Mouse (Mus musculus) heart, embryonic 14.5 days (tissue): ENCODE data around the gene Sat2. TPM values are rescaled to one million over a fixed set of nuclear protein-coding genes. Genes with fewer than 3 reads are reported as not detected.

ENCODE experiments used
- ATAC-seq: fragments of 200-750 bp; cut with Nextera tagmentation; 2 replicates; pipeline ENCODE4 v1.8.0; 2017; ENCODE audit warnings: low read depth, moderate TSS enrichment; ENCODE audit not compliant: insufficient number of reproducible peaks, insufficient read depth, low FRiP score
- H3K27ac ChIP-seq, 2 experiments: fragments of 200-500 bp in 1 of 2; fragments of 300-500 bp in 1 of 2; sonication (generic) in 1 of 2; replicated peaks in 1 of 2; 2 replicates each; pipeline ENCODE4 v1.5.1; 2012 to 2014; ENCODE audit warnings: low read depth in 2 of 2, low read length in 2 of 2, control low read depth in 1 of 2, mild to moderate bottlenecking in 1 of 2, mixed read lengths in 1 of 2; ENCODE audit not compliant: control insufficient read depth in 1 of 2, insufficient read depth in 1 of 2
- H3K27me3 ChIP-seq: fragments of 300-500 bp; sonication (generic); 2 replicates; pipeline ENCODE4 v1.6.1; 2014; ENCODE audit warnings: mild to moderate bottlenecking, low read length, control low read depth; ENCODE audit not compliant: control insufficient read depth, insufficient read depth
- H3K36me3 ChIP-seq: fragments of 300-500 bp; sonication (generic); 2 replicates; pipeline ENCODE4 v1.6.1; 2014; ENCODE audit warnings: mild to moderate bottlenecking, control low read depth, low read length, mixed read lengths; ENCODE audit not compliant: control insufficient read depth, insufficient read depth
- H3K4me1 ChIP-seq, 2 experiments: fragments of 200-500 bp in 1 of 2; fragments of 300-500 bp in 1 of 2; sonication (generic) in 1 of 2; 2 replicates each; pipeline ENCODE4 v1.6.1; 2012 to 2014; ENCODE audit warnings: low read length in 2 of 2, control low read depth in 1 of 2, mixed read lengths in 1 of 2; ENCODE audit not compliant: control insufficient read depth in 2 of 2, insufficient read depth in 2 of 2
- H3K4me2 ChIP-seq: fragments of 300-500 bp; sonication (generic); 2 replicates; pipeline ENCODE4 v1.6.1; 2014; ENCODE audit warnings: mild to moderate bottlenecking, low read length
- H3K4me3 ChIP-seq, 2 experiments: fragments of 200-500 bp in 1 of 2; fragments of 300-500 bp in 1 of 2; sonication (generic) in 1 of 2; 2 replicates each; pipeline ENCODE4 v1.5.1; 2012 to 2014; ENCODE audit warnings: low read length in 2 of 2, mild to moderate bottlenecking in 2 of 2, control low read depth in 1 of 2, low read depth in 1 of 2, moderate library complexity in 1 of 2; ENCODE audit not compliant: control insufficient read depth in 1 of 2, insufficient read depth in 1 of 2
- H3K9ac ChIP-seq: fragments of 300-500 bp; sonication (generic); 2 replicates; pipeline ENCODE4 v1.6.1; 2014; ENCODE audit warnings: mild to moderate bottlenecking, low read length
- H3K9me3 ChIP-seq: fragments of 300-500 bp; sonication (generic); 2 replicates; pipeline ENCODE4 v1.6.1; 2016; ENCODE audit warnings: low read length, control low read depth; ENCODE audit not compliant: control insufficient read depth
- WGBS: fragments of 180-500 bp; shearing (Covaris S2); extraction: QIAGEN DNeasy Blood & Tissue Kit; methylation state at CpG from one replicate; pipeline ENCODE4 v1.1.7; 2014; 5-methylcytosine and 5-hydroxymethylcytosine counted together
- polyA plus RNA-seq: library from polyadenylated mRNA; unstranded; fragments of >200 nt; fragmentation: Nextera tagmentation; extraction: Ambion mirVana; gene quantifications from 2 replicates; pipeline ENCODE4 v1.2.1, GENCODE M21; 2014

Sat2 gene
- polyA plus RNA-seq, 1 experiment from 2014 or later, result 17.9 TPM

DNA sequence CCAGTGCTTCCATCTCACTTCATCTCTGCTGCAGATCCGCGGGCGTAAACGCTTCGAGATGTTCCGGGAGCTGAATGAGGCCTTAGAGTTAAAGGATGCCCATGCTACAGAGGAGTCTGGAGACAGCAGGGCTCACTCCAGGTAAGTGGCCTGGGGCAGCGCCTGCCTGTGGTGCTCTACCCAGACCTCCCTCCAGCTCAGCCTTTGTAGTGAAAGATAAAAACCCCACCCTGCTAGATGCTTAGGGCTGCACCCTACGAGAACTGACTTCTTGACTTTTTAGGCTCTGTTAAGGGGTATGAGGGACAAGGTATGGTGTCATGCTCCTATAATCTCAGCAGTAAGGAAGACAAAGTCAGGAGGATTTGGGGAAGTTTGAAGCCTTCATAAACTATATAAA lies 31.2 kb upstream of the Sat2 start:
- no peaks in the 10 kb centered on the region for H3K27me3 ChIP-seq
- peaks cover 67% of the 10 kb centered on the region for H3K36me3 ChIP-seq
- H3K4me1 ChIP-seq, result 0 out of 4 replicates have a peak, but pooled peaks cover 0 to 2% of the 10 kb centered on the region in 2 experiments
- ATAC-seq, result no peak
- no peaks in the 10 kb centered on the region for H3K9me3 ChIP-seq
- no peak overlapping the region for H3K4me2 ChIP-seq
- H3K27ac ChIP-seq, result no peak overlapping the region
- no peak overlapping the region for H3K9ac ChIP-seq
- no peak overlapping the region for H3K4me3 ChIP-seq
- WGBS, result 89% methylated on average over 8 of the region's 8 CpGs

DNA sequence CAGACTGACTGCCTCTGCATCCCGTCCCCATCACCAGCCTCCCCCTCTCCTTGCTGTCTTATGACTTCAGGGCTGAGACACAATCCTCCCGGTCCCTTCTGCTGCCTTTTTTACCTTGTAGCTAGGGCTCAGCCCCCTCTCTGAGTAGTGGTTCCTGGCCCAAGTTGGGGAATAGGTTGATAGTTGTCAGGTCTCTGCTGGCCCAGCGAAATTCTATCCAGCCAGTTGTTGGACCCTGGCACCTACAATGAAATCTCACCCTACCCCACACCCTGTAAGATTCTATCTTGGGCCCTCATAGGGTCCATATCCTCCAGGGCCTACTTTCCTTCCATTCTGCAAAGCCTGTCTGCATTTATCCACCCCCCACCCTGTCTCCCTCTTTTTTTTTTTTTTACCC lies 30.4 kb upstream of the Sat2 start:
- ATAC-seq, result no peak
- no peaks in the 10 kb centered on the region for H3K9me3 ChIP-seq
- H3K4me3 ChIP-seq, result no peak overlapping the region
- H3K4me2 ChIP-seq, result no peak overlapping the region
- no peaks in the 10 kb centered on the region for H3K27me3 ChIP-seq
- H3K4me1 ChIP-seq, result no peaks in the 10 kb centered on the region
- peaks cover 67% of the 10 kb centered on the region for H3K36me3 ChIP-seq
- 85% methylated on average over 3 of the region's 3 CpGs for WGBS
- no peak overlapping the region for H3K9ac ChIP-seq
- no peak overlapping the region for H3K27ac ChIP-seq

DNA sequence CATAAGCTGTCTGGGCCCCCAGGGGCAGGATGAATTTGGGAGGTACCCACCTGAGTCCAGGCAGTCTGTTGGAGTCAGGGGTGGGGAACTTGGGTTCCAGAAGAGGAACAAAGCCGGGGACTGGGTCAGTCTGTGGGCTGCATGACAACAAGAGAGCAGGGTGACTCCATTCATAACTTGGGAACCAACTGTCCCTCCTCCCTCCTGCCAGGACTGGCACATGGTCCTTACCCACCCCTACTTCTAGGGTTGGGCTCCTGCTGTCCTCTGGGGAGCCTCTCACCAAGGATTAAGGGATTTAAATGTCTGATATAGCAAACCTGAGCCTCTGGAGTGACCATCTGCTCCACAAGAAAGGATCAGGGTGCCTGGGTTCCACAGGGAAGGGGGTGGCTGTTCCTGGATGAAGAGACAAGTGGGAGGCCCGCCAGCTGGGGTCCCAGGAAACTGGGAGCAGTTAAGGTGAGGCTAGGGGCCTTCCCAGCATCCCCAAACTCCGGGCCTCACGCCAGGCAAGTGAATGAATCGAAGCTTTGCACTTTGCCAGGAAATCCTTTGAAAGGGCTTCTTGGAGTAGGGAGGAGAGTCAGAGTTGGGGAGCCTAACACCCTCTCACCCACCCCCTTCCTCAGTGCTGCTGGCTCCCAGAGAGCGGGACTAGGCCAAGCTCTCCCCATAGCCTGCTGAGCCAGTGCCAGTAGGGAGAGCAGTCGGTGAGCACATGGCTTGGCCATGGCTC lies 29.8 kb upstream of the Sat2 start:
- 71% methylated on average over 7 of the region's 7 CpGs for WGBS
- no peaks in the 10 kb centered on the region for H3K27me3 ChIP-seq
- H3K4me1 ChIP-seq, result no peaks in the 10 kb centered on the region
- ATAC-seq, result no peak
- H3K4me3 ChIP-seq, result no peak overlapping the region
- no peak overlapping the region for H3K9ac ChIP-seq
- peaks cover 66% of the 10 kb centered on the region for H3K36me3 ChIP-seq
- no peaks in the 10 kb centered on the region for H3K9me3 ChIP-seq
- H3K27ac ChIP-seq, result no peak overlapping the region
- H3K4me2 ChIP-seq, result no peak overlapping the region

DNA sequence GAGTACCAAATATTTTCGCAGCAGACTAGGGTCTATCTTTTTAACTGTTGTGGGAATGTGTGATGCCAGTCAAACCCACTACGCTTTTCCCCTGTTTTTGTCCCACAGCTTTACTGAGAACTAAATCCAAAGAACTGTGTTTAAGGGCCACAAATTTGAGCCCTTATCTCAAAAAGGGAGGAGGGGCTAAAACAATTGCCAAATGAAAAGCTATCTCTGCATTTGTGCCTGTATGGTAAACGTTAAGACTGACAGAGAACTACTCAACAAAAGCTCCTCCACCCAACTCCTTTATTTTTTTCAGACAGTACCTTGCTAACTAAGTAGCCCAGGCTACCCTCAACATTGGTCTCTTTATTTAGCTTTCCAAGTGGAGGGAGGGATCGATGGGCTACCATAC lies 29.0 kb upstream of the Sat2 start:
- 71% methylated on average over 4 of the region's 4 CpGs for WGBS
- ATAC-seq, result no peak
- peaks cover 59% of the 10 kb centered on the region for H3K36me3 ChIP-seq
- no peak overlapping the region for H3K4me2 ChIP-seq
- no peaks in the 10 kb centered on the region for H3K27me3 ChIP-seq
- H3K9me3 ChIP-seq, result no peaks in the 10 kb centered on the region
- no peak overlapping the region for H3K4me3 ChIP-seq
- H3K27ac ChIP-seq, result no peak overlapping the region
- H3K9ac ChIP-seq, result no peak overlapping the region
- H3K4me1 ChIP-seq, result no peaks in the 10 kb centered on the region

DNA sequence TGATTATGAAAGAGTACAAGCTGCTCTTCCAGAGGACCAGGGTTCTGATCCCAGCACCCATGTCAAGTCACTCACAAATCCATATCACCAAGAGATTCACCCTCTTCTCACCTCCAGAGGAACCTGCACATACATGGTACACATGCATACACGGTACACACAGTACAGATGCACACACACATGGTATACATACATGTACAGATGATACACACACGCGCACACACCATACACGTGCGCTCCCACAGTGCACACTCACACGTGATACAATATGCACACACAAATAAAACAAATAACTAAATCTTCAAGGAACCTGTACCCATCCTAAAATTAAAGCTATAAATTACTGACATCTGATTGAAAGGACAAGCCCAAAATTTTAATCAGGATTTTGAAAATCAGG lies 27.0 kb upstream of the Sat2 start:
- 93% methylated on average over 6 of the region's 6 CpGs for WGBS
- Histone ChIP-seq H3K27me3 (no peaks in the 10 kb centered on the region), H3K4me1 (peaks cover 7 to 8% of the 10 kb centered on the region in 2 experiments), H3K9me3 (no peaks in the 10 kb centered on the region), H3K36me3 (peaks cover 38% of the 10 kb centered on the region), H3K27ac (no peak overlapping the region), H3K4me2 (no peak overlapping the region), H3K4me3 (no peak overlapping the region), H3K9ac (no peak overlapping the region)
- ATAC-seq, result no peak

DNA sequence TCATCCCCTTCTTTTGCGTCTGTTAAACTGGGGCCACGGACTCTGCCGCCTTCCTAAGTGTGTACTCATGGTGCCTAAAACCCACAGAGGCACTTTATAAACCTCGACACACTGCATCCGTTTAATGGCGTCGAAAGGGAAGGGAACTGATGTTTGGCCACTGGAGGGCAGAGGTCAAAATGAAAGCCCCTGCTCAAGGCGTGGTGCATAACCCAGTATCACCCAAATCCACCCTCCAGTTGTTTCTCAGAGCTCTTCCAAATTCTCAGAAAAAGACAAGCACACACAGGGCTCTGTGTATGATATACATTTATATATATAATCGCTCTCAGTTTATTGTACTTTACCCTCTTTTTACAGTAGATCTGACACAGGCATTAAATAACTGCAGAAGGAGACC lies 22.4 kb upstream of the Sat2 start:
- peaks cover 38 to 47% of the 10 kb centered on the region in 2 experiments for H3K4me1 ChIP-seq
- H3K36me3 ChIP-seq, result peaks cover 8% of the 10 kb centered on the region; the same call in 1 of the 2 replicates
- peak overlapping the region; percentile 39 for H3K4me2 ChIP-seq
- peak overlapping the region; percentile 75 to 84; a peak in 2 of 4 replicates for H3K27ac ChIP-seq
- no peak for ATAC-seq
- no peaks in the 10 kb centered on the region for H3K27me3 ChIP-seq
- H3K9ac ChIP-seq, result peak overlapping the region; percentile 41; the same call in 1 of the 2 replicates
- WGBS, result 17% methylated on average over 9 of the region's 9 CpGs
- H3K4me3 ChIP-seq, result no peak overlapping the region
- no peaks in the 10 kb centered on the region for H3K9me3 ChIP-seq

DNA sequence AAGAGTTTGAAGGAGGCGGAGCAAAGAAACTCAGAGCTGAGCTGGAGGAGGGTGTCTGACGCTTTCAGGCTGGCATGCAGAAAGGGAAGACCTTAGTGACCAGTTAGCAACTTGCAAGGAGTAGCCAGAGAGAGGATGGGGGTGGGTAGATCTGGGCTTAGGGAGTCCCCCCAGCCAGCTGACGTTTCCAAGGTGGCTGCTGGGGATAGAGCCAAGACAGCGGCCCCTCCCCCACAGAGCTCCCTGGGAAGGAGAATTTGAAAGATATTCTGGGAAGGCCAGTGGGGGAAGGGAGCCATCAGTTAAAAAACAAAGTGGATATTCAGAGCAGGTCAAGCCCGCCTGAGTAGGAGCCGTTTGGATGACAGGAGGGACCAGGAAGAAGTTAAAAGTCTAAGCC lies 21.7 kb upstream of the Sat2 start:
- no peaks in the 10 kb centered on the region for H3K9me3 ChIP-seq
- H3K27ac ChIP-seq, result peak overlapping the region; percentile 75 to 84
- H3K4me3 ChIP-seq, result no peak overlapping the region; a peak in 1 of 4 replicates
- peaks cover 39 to 48% of the 10 kb centered on the region in 2 experiments for H3K4me1 ChIP-seq
- peak overlapping the region; percentile 39 for H3K4me2 ChIP-seq
- no peaks in the 10 kb centered on the region for H3K27me3 ChIP-seq
- H3K36me3 ChIP-seq, result 0 out of 2 replicates have a peak, but pooled peaks cover 4% of the 10 kb centered on the region
- no peak for ATAC-seq
- 14% methylated on average over 6 of the region's 6 CpGs for WGBS
- H3K9ac ChIP-seq, result peak overlapping the region; percentile 41

DNA sequence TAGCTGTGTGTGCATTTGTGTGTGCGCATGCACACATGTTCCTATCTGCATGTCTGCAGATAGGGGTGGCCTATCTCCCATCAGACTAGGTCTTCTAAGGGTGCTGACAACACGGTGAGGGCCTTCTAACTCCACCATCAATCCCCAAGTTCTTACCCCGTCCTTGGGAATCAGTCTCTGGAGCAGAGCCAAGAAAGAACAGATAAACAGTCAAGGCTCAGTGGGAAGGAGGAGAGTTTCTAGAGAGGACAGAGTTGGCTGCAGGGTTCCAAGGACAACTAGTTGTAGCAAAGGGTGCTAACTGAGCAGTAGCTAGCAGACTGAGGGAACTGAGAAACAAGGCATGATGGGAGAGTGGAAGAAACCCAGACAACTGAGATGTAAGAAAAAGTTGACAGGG lies 20.1 kb upstream of the Sat2 start:
- no peak overlapping the region for H3K4me3 ChIP-seq
- H3K9me3 ChIP-seq, result no peaks in the 10 kb centered on the region
- no peaks in the 10 kb centered on the region for H3K27me3 ChIP-seq
- 0 out of 2 replicates have a peak, but pooled peaks cover 4% of the 10 kb centered on the region for H3K36me3 ChIP-seq
- no peak for ATAC-seq
- no peak overlapping the region for H3K4me2 ChIP-seq
- WGBS, result 24% methylated on average over 3 of the region's 3 CpGs
- H3K27ac ChIP-seq, result peak overlapping the region; percentile 2 to 24; a peak in 2 of 4 replicates
- peaks cover 42 to 52% of the 10 kb centered on the region in 2 experiments for H3K4me1 ChIP-seq
- H3K9ac ChIP-seq, result no peak overlapping the region
